Mouse (Mus musculus) cerebellum, postnatal 4 days (tissue): ENCODE measurements around the gene Gm21454.
"Not testable (repeated sequence)": the region's sequence is repeated elsewhere in the genome, so short reads cannot be mapped to it uniquely, and the experiment has no call there.

ENCODE experiments used
- DNase-seq, 2 experiments: peaks; one replicate each; pipeline ENCODE4 v3.0.0; 2022; ENCODE audit warnings: low spot score in 2 of 2, mixed read lengths in 1 of 2

The Gm21454 gene

GRCm38 (mm10) chrY:13252091-13252490 is at the start of gene Gm21454, which contains the start of gene Gm21440:
Gene Gm21454, plus strand, starts transcription at chrY:13252442.
Gene Gm21440, plus strand, starts transcription at chrY:13252391.
- DNase-seq, result not testable (repeated sequence)

GRCm38 (mm10) chrY:13223828-13224227 is 28.4 kb upstream of the Gm21454 start, which contains the start of gene Gm21828:
Gene Gm21828, minus strand, starts transcription at chrY:13223928.
- not testable (repeated sequence) for DNase-seq

DNA sequence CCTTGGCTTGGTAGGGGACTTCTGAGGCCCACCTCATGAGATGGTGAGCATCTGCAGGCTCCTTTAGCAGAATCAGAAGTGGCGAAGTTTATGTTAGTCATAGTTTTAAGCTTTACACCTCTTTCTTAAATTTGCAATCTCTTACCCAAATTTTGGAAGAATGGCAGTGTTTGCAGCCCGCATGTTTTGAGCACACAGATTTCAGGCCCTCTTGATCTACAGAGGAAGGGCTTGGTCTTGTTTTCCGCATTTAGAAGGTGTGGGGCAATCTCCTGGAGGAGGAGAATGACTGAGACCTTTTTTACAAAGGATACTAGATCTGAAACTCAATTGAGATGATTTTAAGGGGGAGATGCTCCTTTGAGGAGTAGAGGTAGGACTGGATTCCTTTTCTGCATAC is 96.7 kb downstream of the Gm21454 start, which contains the start of gene Gm21725:
Gene Gm21725 (minus strand): TSS at position 101 of the 400 bp plus-strand sequence.
- DNase-seq, result not testable (repeated sequence)
